13 mouse cellular contexts compared by ENCODE assay signal in genomic region chr6:129209785-129210446, GRCm38 (mm10). TPM values are rescaled to one million over a fixed set of nuclear protein-coding genes. Genes with fewer than 3 reads are reported as not detected.
"Had no signal": no experiment of that assay in that cellular context is flagged by ENCODE, and none has a peak within 500 bp of the region (broad histone marks: within the 10 kb centered on the region; RNA-seq: fewer than 3 reads in every experiment).

No protein-coding gene starts in this region.

- H3K4me3 ChIP-seq: left cerebral cortex, adult 2 months; limb, embryonic 10.5 days; liver, embryonic 12.5 days; lung, embryonic 15.5 days; megakaryocyte, embryonic 14.5 days; midbrain, embryonic 15.5 days; neural tube, embryonic 12.5 days had no signal

- H3K27ac ChIP-seq: left cerebral cortex, adult 2 months; limb, embryonic 10.5 days; liver, embryonic 12.5 days; lung, embryonic 15.5 days; macrophage; midbrain, embryonic 15.5 days; neural tube, embryonic 12.5 days; stomach, postnatal 0 days had no signal

- H3K9me3 ChIP-seq: limb, embryonic 10.5 days; liver, embryonic 12.5 days; lung, embryonic 15.5 days; megakaryocyte, embryonic 14.5 days; midbrain, embryonic 15.5 days; neural tube, embryonic 12.5 days had no signal

- H3K9ac ChIP-seq: liver, embryonic 12.5 days; lung, embryonic 15.5 days; midbrain, embryonic 15.5 days; neural tube, embryonic 12.5 days had no signal

- H3K4me2 ChIP-seq: liver, embryonic 12.5 days; lung, embryonic 15.5 days; midbrain, embryonic 11.5 days; midbrain, embryonic 15.5 days; neural tube, embryonic 12.5 days had no signal

- H3K36me3 ChIP-seq: limb, embryonic 10.5 days; liver, embryonic 12.5 days; lung, embryonic 15.5 days; midbrain, embryonic 15.5 days; neural tube, embryonic 12.5 days had no signal

- H3K4me1 ChIP-seq: limb, embryonic 10.5 days; liver, embryonic 12.5 days; midbrain, embryonic 15.5 days; neural tube, embryonic 12.5 days had no signal

- DNase-seq: kidney, postnatal 14 days; lung, postnatal 14 days; right cerebral cortex, postnatal 4 days had no signal

- H3K27me3 ChIP-seq: liver, embryonic 12.5 days; lung, embryonic 15.5 days; megakaryocyte, embryonic 14.5 days; midbrain, embryonic 15.5 days; neural tube, embryonic 12.5 days had no signal

- ATAC-seq: liver, embryonic 12.5 days; midbrain, embryonic 15.5 days had no signal

RNA-seq across cellular contexts. Expression of gene Clec2d, which starts 29.5 kb away (rescaled TPM):
- polyA plus RNA-seq: limb, embryonic 10.5 days; liver, embryonic 12.5 days; midbrain, embryonic 11.5 days; midbrain, embryonic 15.5 days; neural tube, embryonic 12.5 days had no signal
